Mouse (Mus musculus) midbrain, embryonic 14.5 days (tissue): ENCODE measurements around the gene Crot. TPM values are rescaled to one million over a fixed set of nuclear protein-coding genes. Genes with fewer than 3 reads are reported as not detected.

Experiments used
- ATAC-seq: fragments of 200-750 bp; cut with Nextera tagmentation; 2 replicates; pipeline ENCODE4 v1.8.0; 2017; ENCODE audit warnings: moderate number of reproducible peaks, moderate library complexity; ENCODE audit not compliant: low FRiP score, low TSS enrichment
- DNase-seq: peaks from one replicate; pipeline ENCODE4 v3.0.0-alpha.2; 2015
- H3K27ac ChIP-seq: fragments of 300-500 bp; sonication (generic); replicated peaks from 2 replicates; pipeline ENCODE4 v1.5.1; 2014; ENCODE audit warnings: mild to moderate bottlenecking, low read depth, low read length, moderate library complexity
- H3K27me3 ChIP-seq: fragments of 300-500 bp; sonication (generic); 2 replicates; pipeline ENCODE4 v1.6.1; 2014; ENCODE audit warnings: low read length, control low read depth, mixed read lengths; ENCODE audit not compliant: control insufficient read depth, insufficient read depth
- H3K36me3 ChIP-seq: fragments of 300-500 bp; sonication (generic); 2 replicates; pipeline ENCODE4 v1.6.1; 2014; ENCODE audit warnings: low read length, control low read depth; ENCODE audit not compliant: control insufficient read depth, insufficient read depth
- H3K4me1 ChIP-seq: fragments of 300-500 bp; sonication (generic); 2 replicates; pipeline ENCODE4 v1.6.1; 2014; ENCODE audit warnings: mild to moderate bottlenecking, antibody characterized with exemption, low read length, control low read depth; ENCODE audit not compliant: control insufficient read depth, insufficient read depth
- H3K4me2 ChIP-seq: fragments of 300-500 bp; sonication (generic); 2 replicates; pipeline ENCODE4 v1.6.1; 2014; ENCODE audit warnings: mild to moderate bottlenecking, low read length, moderate library complexity
- H3K4me3 ChIP-seq: fragments of 300-500 bp; sonication (generic); replicated peaks from 2 replicates; pipeline ENCODE4 v1.5.1; 2014; ENCODE audit warnings: low read depth, low read length
- H3K9ac ChIP-seq: fragments of 300-500 bp; sonication (generic); replicated peaks from 2 replicates; pipeline ENCODE4 v1.6.1; 2014; ENCODE audit warnings: mild to moderate bottlenecking, low read length, moderate library complexity
- H3K9me3 ChIP-seq: fragments of 300-500 bp; sonication (generic); 2 replicates; pipeline ENCODE4 v1.6.1; 2016; ENCODE audit warnings: low read length, control low read depth, mixed read lengths; ENCODE audit not compliant: control insufficient read depth
- WGBS: fragments of 180-500 bp; shearing (Covaris S2); extraction: QIAGEN DNeasy Blood & Tissue Kit; methylation state at CpG from one replicate; pipeline ENCODE4 v1.1.7; 2014; 5-methylcytosine and 5-hydroxymethylcytosine counted together
- polyA plus RNA-seq: library from polyadenylated mRNA; unstranded; fragments of >200 nt; fragmentation: Nextera tagmentation; extraction: Ambion mirVana; gene quantifications from 2 replicates; pipeline ENCODE4 v1.2.1, GENCODE M21; 2014

Gene Crot
- 14.2 and 21.1 TPM in 2 replicates for polyA plus RNA-seq

GRCm38 (mm10) chr5:8996686-8997512 lies at the start of gene Crot:
Gene Crot (minus strand): TSS chr5:8997324.
- under 1% methylated on average over 57 of the region's 57 CpGs for WGBS
- peak within 1 kb of the TSS; percentile 80 for H3K4me3 ChIP-seq
- H3K27me3 ChIP-seq, result no peaks in the 10 kb centered on the region
- peak within 1 kb of the TSS; percentile 88 for H3K27ac ChIP-seq
- H3K9me3 ChIP-seq, result no peaks in the 10 kb centered on the region
- no peaks in the 10 kb centered on the region for H3K36me3 ChIP-seq
- peak within 1 kb of the TSS; percentile 79 for H3K4me2 ChIP-seq
- peak; percentile 99 for ATAC-seq
- peaks cover 14% of the 10 kb centered on the region; the same call in 1 of the 2 replicates for H3K4me1 ChIP-seq
- H3K9ac ChIP-seq, result peak within 1 kb of the TSS; percentile 81
- DNase-seq, result peak; percentile 97

GRCm38 (mm10) chr5:9045904-9046303 lies 48.8 kb upstream of the Crot start:
- no peak for ATAC-seq

GRCm38 (mm10) chr5:9044821-9045220 lies 47.7 kb upstream of the Crot start:
- Histone ChIP-seq H3K4me2 (no peak overlapping the region), H3K4me3 (no peak overlapping the region), H3K27ac (no peak overlapping the region), H3K9ac (no peak overlapping the region), H3K27me3 (no peaks in the 10 kb centered on the region), H3K36me3 (no peaks in the 10 kb centered on the region), H3K9me3 (no peaks in the 10 kb centered on the region), H3K4me1 (no peaks in the 10 kb centered on the region)
- ATAC-seq (no peak), DNase-seq (no peak)
- WGBS, result 76% methylated on average over 2 of the region's 2 CpGs

More at GRCm38 (mm10) chr5:9045904-9046303, 48.8 kb upstream of the Crot start:
- Histone ChIP-seq H3K4me1 (no peaks in the 10 kb centered on the region), H3K27me3 (no peaks in the 10 kb centered on the region), H3K4me2 (no peak overlapping the region), H3K27ac (no peak overlapping the region), H3K9me3 (no peaks in the 10 kb centered on the region), H3K4me3 (no peak overlapping the region), H3K36me3 (no peaks in the 10 kb centered on the region), H3K9ac (no peak overlapping the region)
- DNase-seq, result no peak
- WGBS, result 90% methylated on average over 8 of the region's 8 CpGs

GRCm38 (mm10) chr5:9043582-9044267 lies 46.6 kb upstream of the Crot start:
- Histone ChIP-seq H3K27ac (no peak overlapping the region), H3K9ac (no peak overlapping the region), H3K36me3 (no peaks in the 10 kb centered on the region), H3K4me2 (no peak overlapping the region), H3K4me1 (no peaks in the 10 kb centered on the region), H3K27me3 (no peaks in the 10 kb centered on the region), H3K4me3 (no peak overlapping the region), H3K9me3 (no peaks in the 10 kb centered on the region)
- DNase-seq (peak; percentile 35), ATAC-seq (no peak)
- 56% methylated on average over 8 of the region's 8 CpGs for WGBS

GRCm38 (mm10) chr5:9042721-9043416 lies 45.7 kb upstream of the Crot start:
- H3K4me1 ChIP-seq, result no peaks in the 10 kb centered on the region
- H3K4me3 ChIP-seq, result no peak overlapping the region
- no peak overlapping the region for H3K27ac ChIP-seq
- no peak overlapping the region for H3K9ac ChIP-seq
- H3K27me3 ChIP-seq, result no peaks in the 10 kb centered on the region
- no peak for ATAC-seq
- DNase-seq, result peak; percentile 21
- WGBS, result 41% methylated on average over 10 of the region's 10 CpGs
- no peaks in the 10 kb centered on the region for H3K9me3 ChIP-seq
- H3K4me2 ChIP-seq, result no peak overlapping the region
- no peaks in the 10 kb centered on the region for H3K36me3 ChIP-seq

GRCm38 (mm10) chr5:9040665-9041215 lies 43.6 kb upstream of the Crot start:
- ATAC-seq, result no peak
- no peaks in the 10 kb centered on the region for H3K36me3 ChIP-seq
- H3K27ac ChIP-seq, result no peak overlapping the region
- DNase-seq, result no peak
- no peak overlapping the region for H3K4me3 ChIP-seq
- no peak overlapping the region for H3K4me2 ChIP-seq
- WGBS, result 81% methylated on average over 3 of the region's 3 CpGs
- H3K27me3 ChIP-seq, result no peaks in the 10 kb centered on the region
- no peaks in the 10 kb centered on the region for H3K4me1 ChIP-seq
- H3K9ac ChIP-seq, result no peak overlapping the region
- no peaks in the 10 kb centered on the region for H3K9me3 ChIP-seq

- ATAC-seq, result no peak
- H3K4me2 ChIP-seq, result no peak overlapping the region
- no peak overlapping the region for H3K27ac ChIP-seq
- no peak overlapping the region for H3K4me3 ChIP-seq
- H3K27me3 ChIP-seq, result no peaks in the 10 kb centered on the region
- WGBS, result 54% methylated on average over 7 of the region's 7 CpGs
- no peaks in the 10 kb centered on the region for H3K4me1 ChIP-seq
- no peaks in the 10 kb centered on the region for H3K36me3 ChIP-seq
- no peak for DNase-seq
- H3K9me3 ChIP-seq, result no peaks in the 10 kb centered on the region
- H3K9ac ChIP-seq, result no peak overlapping the region
These were observed 42.9 kb upstream of the Crot start for GRCm38 (mm10) chr5:9039978-9040377.

GRCm38 (mm10) chr5:9037292-9037691 lies 40.2 kb upstream of the Crot start:
- H3K9me3 ChIP-seq, result no peaks in the 10 kb centered on the region
- H3K4me3 ChIP-seq, result no peak overlapping the region
- no peaks in the 10 kb centered on the region for H3K4me1 ChIP-seq
- 86% methylated on average over 4 of the region's 4 CpGs for WGBS
- no peak overlapping the region for H3K9ac ChIP-seq
- no peaks in the 10 kb centered on the region for H3K27me3 ChIP-seq
- ATAC-seq (no peak), DNase-seq (no peak)
- no peak overlapping the region for H3K4me2 ChIP-seq
- H3K27ac ChIP-seq, result no peak overlapping the region
- no peaks in the 10 kb centered on the region for H3K36me3 ChIP-seq
